Mouse (Mus musculus) left cerebral cortex, postnatal 4 days (tissue): ENCODE results near the gene Ptk7. TPM values are rescaled to one million over a fixed set of nuclear protein-coding genes. Genes with fewer than 3 reads are reported as not detected.

Source experiments
- DNase-seq: peaks from one replicate; pipeline ENCODE4 v3.0.0-alpha.2; 2022
- intact Hi-C: fragments of 180-260 bp; cut with DNase I; formaldehyde crosslinking; loops from one replicate; pipeline ENCODE4 v1.15.1; 2025
- total RNA-seq, 2 experiments: library from RNA; stranded (reverse); gene quantifications; 2 replicates each; pipeline ENCODE4 v1.2.3; 2021

Gene Ptk7
- total RNA-seq, 2 experiments from 2014 or later, result 29.8 to 30.6 TPM

GRCm38 (mm10) chr17:46612820-46613219, 16.5 kb downstream of the Ptk7 start:
- intact Hi-C loops, result no loop called here
- DNase-seq, result no peak

DNA sequence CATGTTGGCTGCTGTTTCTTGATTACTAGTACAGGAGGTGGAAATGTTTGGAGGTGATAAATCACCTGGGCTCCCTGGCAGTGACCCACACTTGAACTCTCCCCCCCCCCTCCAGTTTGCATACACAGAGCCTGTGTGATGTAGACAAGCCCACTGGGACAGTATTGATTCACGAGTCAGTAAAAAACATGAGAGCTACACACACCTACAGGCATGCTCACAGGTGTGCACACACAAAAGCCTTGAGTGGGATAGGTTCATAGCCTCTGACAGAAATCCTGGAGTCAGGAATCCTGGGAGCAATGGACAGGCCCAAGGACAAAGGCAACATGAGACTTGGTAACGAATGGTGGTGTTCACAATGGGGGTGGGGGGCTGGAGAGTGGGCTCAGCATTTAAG, 17.1 kb downstream of the Ptk7 start:
- no peak for DNase-seq
- intact Hi-C loops, result no loop called here

GRCm38 (mm10) chr17:46611316-46611715, 18.0 kb downstream of the Ptk7 start:
- no peak for DNase-seq
- intact Hi-C loops, result no loop called here

DNA sequence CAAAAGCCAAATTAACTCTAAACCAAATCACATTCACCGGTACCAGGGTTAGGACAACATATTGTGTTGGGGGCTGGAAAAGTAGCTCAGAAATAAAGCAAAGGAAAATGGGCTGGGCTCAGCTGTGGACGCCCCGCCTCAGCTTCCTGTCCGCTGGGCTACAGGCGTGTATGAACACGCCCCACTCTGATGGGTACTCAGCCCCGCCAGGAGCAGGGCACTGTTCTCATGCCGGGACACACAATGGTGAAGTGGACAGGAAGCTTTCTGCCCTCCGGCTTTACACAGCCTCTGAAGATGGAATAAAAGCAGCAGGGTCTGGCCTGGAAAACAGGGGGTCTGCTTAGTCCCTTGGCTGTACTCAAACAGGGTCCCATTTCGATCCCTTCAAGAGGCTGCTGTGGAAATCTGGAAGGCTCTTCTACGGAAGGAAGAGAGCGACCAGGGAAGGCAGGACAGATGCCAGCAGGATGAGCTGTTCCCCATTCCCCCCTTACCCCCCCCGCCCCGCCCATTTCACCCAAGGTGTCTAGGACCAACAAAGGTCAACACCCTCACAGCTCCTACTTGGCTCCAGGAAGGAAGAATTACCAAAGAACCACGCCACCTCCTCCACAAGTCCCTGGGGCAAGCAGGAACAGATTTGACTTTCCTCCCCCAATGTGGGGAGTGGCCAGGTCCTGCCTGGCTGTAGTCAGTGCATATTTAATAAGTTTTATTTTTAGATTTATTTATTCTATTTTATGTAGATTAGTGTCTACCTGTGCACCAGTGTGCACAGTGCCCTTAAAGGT, 19.4 kb downstream of the Ptk7 start:
- no peak for DNase-seq

GRCm38 (mm10) chr17:46605987-46606386, 23.3 kb downstream of the Ptk7 start:
- DNase-seq, result no peak
- intact Hi-C loops, result no loop called here

More for the DNA sequence above, 19.4 kb downstream of the Ptk7 start:
- intact Hi-C loops, result no loop called here

GRCm38 (mm10) chr17:46605126-46605525, 24.2 kb downstream of the Ptk7 start:
- no peak for DNase-seq
- intact Hi-C loops, result no loop called here

DNA sequence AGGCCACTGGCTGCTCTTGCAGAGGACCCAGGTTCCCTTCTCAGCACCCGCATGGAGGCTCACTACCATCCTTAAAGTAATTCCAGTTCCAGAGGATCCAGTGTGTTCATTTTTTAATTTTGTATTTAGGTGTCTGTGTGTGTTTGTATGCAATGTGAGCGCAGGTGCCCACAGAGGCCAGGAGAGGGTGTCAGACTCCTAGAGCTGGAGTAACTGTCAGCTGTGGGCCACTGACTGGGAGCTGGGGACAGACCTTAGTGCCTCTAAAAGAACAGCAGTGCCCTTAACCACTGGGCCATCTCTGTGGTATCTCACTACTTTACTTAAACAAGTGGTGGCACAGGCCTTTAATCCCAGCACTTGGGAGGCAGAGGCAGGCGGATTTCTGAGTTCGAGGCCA, 26.1 kb downstream of the Ptk7 start:
- intact Hi-C loops, result no loop called here
- no peak for DNase-seq

DNA sequence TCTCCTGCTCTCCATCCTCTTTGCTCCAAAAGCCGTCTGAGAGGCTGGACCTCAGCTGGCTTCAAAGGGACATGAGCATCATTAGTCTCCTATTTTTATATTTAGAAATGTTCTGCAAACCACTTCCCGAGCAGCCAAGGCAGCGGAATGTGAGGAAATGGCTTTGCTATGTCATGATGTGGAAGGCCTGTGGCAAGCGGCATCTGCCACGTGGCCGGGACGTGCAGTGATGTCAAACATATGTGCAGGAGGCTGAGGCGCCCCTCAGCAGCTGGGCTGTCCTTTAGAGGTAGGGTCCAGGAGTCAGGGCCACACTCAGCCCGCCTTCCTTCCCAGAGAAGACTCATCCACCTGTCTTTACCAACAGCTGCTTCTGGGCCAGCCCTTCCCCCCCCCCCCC, 27.1 kb downstream of the Ptk7 start:
- no peak for DNase-seq
- intact Hi-C loops, result no loop called here

GRCm38 (mm10) chr17:46600569-46600968, 28.7 kb downstream of the Ptk7 start:
- intact Hi-C loops, result no loop called here

GRCm38 (mm10) chr17:46598963-46599362, 30.3 kb downstream of the Ptk7 start:
- no peak for DNase-seq
- intact Hi-C loops, result no loop called here

More at GRCm38 (mm10) chr17:46600569-46600968, 28.7 kb downstream of the Ptk7 start:
- no peak for DNase-seq

- intact Hi-C loops, result no loop called here
- no peak for DNase-seq
Observed at GRCm38 (mm10) chr17:46597956-46598355, 31.3 kb downstream of the Ptk7 start.

DNA sequence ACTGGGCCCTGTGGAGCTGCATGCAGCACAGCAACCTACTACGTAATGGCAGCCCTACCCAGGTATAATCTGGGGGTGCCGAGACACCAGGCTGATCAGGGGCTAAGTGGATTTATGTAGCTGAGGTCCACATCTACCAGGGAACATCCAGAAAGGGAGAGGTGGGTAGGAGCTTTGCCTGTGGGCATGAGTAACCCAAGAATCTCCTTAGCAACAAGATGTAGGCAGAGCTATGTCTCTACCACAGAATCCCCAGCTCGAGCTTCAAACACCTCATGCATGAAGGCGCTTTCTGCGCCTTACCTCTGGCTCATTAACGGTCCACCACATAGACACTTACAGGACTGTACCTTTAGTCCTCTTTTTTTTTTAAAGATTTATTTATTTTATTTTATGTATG, 34.0 kb downstream of the Ptk7 start:
- intact Hi-C loops, result no loop called here
- no peak for DNase-seq

DNA sequence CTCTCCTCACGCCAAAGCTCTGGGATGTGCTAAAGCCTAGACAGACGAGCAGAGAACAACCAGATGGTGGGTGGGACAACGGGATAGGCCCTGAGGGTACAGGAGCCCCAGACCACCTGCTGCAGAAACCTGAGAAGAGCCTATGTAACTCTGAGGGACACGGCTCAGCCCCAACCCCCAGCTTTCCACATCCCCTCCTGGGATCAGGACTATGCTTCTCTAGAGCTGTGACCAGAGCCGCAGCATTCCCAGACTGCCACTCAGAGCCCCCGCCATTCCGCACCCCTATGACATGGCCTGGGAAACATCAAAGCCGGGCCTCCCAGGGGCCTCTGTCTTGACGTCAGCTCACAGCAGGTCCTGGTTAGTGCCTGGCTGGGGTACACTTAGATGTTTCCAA, 34.7 kb downstream of the Ptk7 start:
- DNase-seq, result no peak
- intact Hi-C loops, result no loop called here

GRCm38 (mm10) chr17:46593124-46593523, 36.2 kb downstream of the Ptk7 start:
- intact Hi-C loops, result no loop called here
- no peak for DNase-seq

GRCm38 (mm10) chr17:46591406-46591805, 37.9 kb downstream of the Ptk7 start:
- DNase-seq, result no peak
- intact Hi-C loops, result no loop called here

DNA sequence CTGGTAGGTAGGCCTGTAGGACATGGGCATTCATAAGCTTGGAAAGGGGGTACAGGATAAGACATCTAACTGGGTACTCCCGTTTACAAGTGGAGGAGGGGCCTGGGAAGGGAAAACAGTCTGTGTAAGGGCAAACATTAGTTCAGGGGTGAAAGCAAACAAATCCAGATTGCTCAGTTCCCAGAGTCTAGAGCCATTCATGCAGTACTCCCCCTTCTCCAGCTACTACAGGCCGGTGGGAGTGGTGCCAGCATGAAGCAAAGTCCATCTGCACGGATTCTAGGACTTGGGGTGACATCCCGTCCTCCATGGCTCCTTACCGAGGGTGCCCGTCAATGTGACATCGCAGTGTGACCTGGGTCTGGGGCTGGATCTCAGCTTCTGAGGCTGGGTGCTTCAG, 38.9 kb downstream of the Ptk7 start:
- no peak for DNase-seq
- intact Hi-C loops, result no loop called here

- intact Hi-C loops, result no loop called here
- peak; percentile 50 for DNase-seq
Observed at GRCm38 (mm10) chr17:46589635-46590314, 39.5 kb downstream of the Ptk7 start.

DNA sequence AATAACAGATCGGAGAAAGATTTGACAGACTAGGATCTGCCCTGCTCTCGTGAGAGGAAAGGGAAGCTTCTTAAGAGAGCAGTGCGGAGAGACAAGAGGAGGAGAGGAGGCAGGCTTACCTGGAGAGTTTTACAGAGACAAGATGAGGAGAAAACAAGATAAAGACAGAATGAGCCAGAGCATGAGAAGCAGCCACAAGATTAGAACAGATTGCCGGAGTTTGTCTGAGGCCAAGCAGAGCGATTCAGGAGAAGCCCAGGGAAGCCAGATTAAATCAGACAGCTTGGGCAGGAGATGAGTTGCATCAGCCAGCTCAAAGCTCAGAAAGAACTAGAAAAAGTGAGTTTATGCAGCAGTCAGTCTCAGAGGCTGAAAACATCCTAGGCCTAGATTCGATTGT, 40.4 kb downstream of the Ptk7 start:
- intact Hi-C loops, result no loop called here
- no peak for DNase-seq

GRCm38 (mm10) chr17:46588173-46588572, 41.1 kb downstream of the Ptk7 start:
- intact Hi-C loops, result no loop called here
- no peak for DNase-seq

- intact Hi-C loops, result no loop called here
- DNase-seq, result no peak
Observed at GRCm38 (mm10) chr17:46586327-46586726, 43.0 kb downstream of the Ptk7 start.

DNA sequence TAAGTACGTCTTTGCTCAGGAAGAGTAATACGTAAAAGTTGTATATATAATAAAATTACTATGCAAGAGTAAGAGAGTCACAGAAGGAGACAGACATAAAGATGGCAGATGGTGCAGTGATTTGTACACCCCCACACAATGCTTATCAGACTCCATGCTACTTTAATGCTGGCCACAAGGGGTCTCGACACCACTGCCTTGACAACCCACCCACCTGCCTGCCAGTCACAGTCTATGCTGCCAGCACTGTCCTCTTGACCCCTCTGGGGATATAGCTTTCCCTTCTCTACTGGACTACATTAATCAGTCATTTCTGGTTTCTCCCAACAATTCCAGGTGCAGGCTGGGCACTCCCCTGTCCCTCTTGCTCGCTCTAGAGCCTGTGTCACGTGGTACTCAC, 50.7 kb downstream of the Ptk7 start:
- intact Hi-C loops, result no loop called here

GRCm38 (mm10) chr17:46576070-46576469, 53.2 kb downstream of the Ptk7 start:
- no peak for DNase-seq
- intact Hi-C loops, result no loop called here

More for the DNA sequence above, 50.7 kb downstream of the Ptk7 start:
- no peak for DNase-seq
